Mouse (Mus musculus) frontal cortex, postnatal 25 days (tissue): ENCODE measurements around the gene Cbx5.

Experiments used
- DNase-seq, 2 experiments: peaks; one replicate each; pipeline ENCODE4 v3.0.0; 2022; ENCODE audit warnings: low spot score in 2 of 2

The Cbx5 gene

GRCm38 (mm10) chr15:103145635-103146299, 93.8 kb downstream of the Cbx5 start:
- DNase-seq = no peak

DNA sequence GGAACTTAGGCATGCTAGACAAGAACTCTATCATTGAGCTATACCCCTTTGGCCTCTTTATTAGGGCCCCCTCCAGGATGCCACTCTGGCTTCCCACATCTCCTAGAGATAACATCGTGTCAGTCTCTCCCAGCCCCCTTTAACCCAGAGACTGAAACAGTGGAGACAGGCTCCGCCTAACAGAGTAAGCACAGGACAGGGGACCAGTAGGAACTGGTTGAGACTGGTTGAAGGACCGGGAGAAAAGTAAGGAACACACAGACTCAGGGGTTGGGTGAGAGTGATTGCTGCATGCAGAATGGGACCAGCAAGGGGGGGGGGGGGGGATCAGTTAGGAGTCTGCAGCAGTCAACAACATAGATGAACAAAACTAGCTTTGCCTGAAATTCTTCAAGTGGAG, 95.4 kb downstream of the Cbx5 start:
- no peak for DNase-seq
